Mouse (Mus musculus): ENCODE measurements at regions not wholly inside any gene's neighbourhood (a gene's known extent, or its start where the extent isn't known, plus 50 kb on each side); places are given as distances from the start of the nearest gene placed in this dataset.

- Histone ChIP-seq H3K4me1 (ENCODE audit: control insufficient read depth, insufficient read depth, low read length) (peaks cover 38% of the 10 kb centered on the region), H3K27ac (replicated peaks; ENCODE audit: low read depth, low read length) (no peak overlapping the region)
Observed at GRCm38 (mm10) chr1:92376456-92376855, 97.2 kb downstream of the Ndufa10 start.

GRCm38 (mm10) chr1:92372222-92372990 lies 101.3 kb downstream of the Ndufa10 start:
- ATAC-seq (ENCODE audit: low FRiP score, low read depth) (no peak), DNase-seq (ENCODE audit: low spot score) (no peak)
- no peaks in the 10 kb centered on the region for H3K9me3 ChIP-seq (ENCODE audit: control insufficient read depth, low read length)
- no peaks in the 10 kb centered on the region for H3K36me3 ChIP-seq (ENCODE audit: control insufficient read depth, insufficient read depth, low read length)
- peak overlapping the region; percentile 48 for H3K27ac ChIP-seq (replicated peaks; ENCODE audit: low read depth, low read length)
- TF ChIP-seq POLR2A (IDR thresholded peaks at IDR 0.05; ENCODE audit: borderline replicate concordance, extremely low read depth, insufficient read depth, insufficient read length) = no peak
- H3K9ac ChIP-seq (ENCODE audit: low read depth, low read length, severe bottlenecking) = no peak overlapping the region
- no peak overlapping the region for H3K4me3 ChIP-seq (replicated peaks; ENCODE audit: low read length)
- peak overlapping the region; percentile 41 for H3K4me2 ChIP-seq (replicated peaks; ENCODE audit: low read depth, low read length, severe bottlenecking)
- H3K4me1 ChIP-seq (ENCODE audit: control insufficient read depth, insufficient read depth, low read length) = peaks cover 28% of the 10 kb centered on the region
- 66% methylated on average over 5 of the region's 5 CpGs for WGBS
- H3K27me3 ChIP-seq (ENCODE audit: control insufficient read depth, insufficient read depth, low read length) = no peaks in the 10 kb centered on the region

More at GRCm38 (mm10) chr1:92376456-92376855, 97.2 kb downstream of the Ndufa10 start:
- no peak overlapping the region for H3K4me3 ChIP-seq (replicated peaks; ENCODE audit: low read length)
- 59% methylated on average over 4 of the region's 4 CpGs for WGBS
- no peak overlapping the region for H3K9ac ChIP-seq (ENCODE audit: low read depth, low read length, severe bottlenecking)
- ATAC-seq (ENCODE audit: low FRiP score, low read depth) (no peak), DNase-seq (ENCODE audit: low spot score) (no peak)
- no peak for TF ChIP-seq POLR2A (IDR thresholded peaks at IDR 0.05; ENCODE audit: borderline replicate concordance, extremely low read depth, insufficient read depth, insufficient read length)
- no peak overlapping the region for H3K4me2 ChIP-seq (replicated peaks; ENCODE audit: low read depth, low read length, severe bottlenecking)
- H3K9me3 ChIP-seq (ENCODE audit: control insufficient read depth, low read length) = no peaks in the 10 kb centered on the region
- no peaks in the 10 kb centered on the region for H3K36me3 ChIP-seq (ENCODE audit: control insufficient read depth, insufficient read depth, low read length)
- no peaks in the 10 kb centered on the region for H3K27me3 ChIP-seq (ENCODE audit: control insufficient read depth, insufficient read depth, low read length)

DNA sequence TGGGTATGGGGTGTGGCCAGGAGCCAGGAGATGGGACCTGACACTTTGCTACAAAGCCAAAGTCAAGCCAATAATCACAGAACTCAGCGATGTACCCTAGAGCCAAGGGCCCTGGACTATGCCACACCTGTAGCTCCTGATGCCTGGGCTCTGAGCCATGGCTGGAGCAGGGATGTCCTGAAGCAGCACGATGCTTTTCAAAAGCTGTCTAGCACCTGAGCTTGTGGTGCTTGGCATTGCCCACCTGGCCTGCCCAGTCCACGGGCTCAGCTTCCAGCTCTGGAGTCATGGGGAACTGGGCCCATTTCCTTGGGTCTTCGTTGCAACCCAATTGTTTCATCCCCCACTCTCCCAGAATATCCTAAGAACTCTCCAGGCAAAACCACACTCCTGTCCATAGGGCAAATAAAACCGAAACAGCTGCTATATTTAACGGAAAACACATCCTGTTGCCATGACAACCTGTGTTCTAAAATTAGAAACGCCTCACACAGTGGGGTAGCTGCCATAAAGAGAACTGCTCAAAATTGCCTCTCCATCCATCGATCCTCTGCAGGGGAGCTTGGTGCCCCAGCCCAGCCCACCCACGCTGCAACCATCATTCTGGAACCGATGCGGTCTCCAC lies 102.2 kb downstream of the Ndufa10 start:
- Histone ChIP-seq H3K4me3 (replicated peaks; ENCODE audit: low read length) (no peak overlapping the region), H3K9ac (ENCODE audit: low read depth, low read length, severe bottlenecking) (no peak overlapping the region), H3K9me3 (ENCODE audit: control insufficient read depth, low read length) (no peaks in the 10 kb centered on the region), H3K27ac (replicated peaks; ENCODE audit: low read depth, low read length) (peak overlapping the region; percentile 48; the same call in 1 of the 2 replicates), H3K36me3 (ENCODE audit: control insufficient read depth, insufficient read depth, low read length) (no peaks in the 10 kb centered on the region), H3K27me3 (ENCODE audit: control insufficient read depth, insufficient read depth, low read length) (no peaks in the 10 kb centered on the region), H3K4me1 (ENCODE audit: control insufficient read depth, insufficient read depth, low read length) (peaks cover 25% of the 10 kb centered on the region), H3K4me2 (replicated peaks; ENCODE audit: low read depth, low read length, severe bottlenecking) (peak overlapping the region; percentile 41)
- peak; percentile 92 for DNase-seq (ENCODE audit: low spot score)
- WGBS = 14% methylated on average over 11 of the region's 11 CpGs
- ATAC-seq (ENCODE audit: low FRiP score, low read depth) = peak; percentile 92
- no peak for TF ChIP-seq POLR2A (IDR thresholded peaks at IDR 0.05; ENCODE audit: borderline replicate concordance, extremely low read depth, insufficient read depth, insufficient read length)

DNA sequence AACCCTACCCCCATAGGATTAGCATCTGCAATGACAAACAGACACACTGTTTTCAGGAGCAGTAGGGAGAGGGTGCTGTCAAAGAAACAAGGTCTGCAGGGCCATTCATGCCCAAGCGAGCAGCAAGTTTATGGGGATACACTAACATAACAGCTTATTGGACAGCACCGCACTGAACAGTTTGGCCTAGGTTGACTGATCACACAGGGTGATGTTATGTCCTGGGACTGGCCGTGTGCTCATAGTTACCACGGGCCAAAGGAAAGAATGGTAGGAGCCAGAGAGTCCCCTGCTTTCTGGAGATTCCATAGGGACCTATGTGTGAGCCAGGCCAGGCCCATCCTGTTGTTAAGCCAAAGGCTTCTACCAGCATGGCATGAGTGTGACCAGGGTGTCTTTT lies 102.8 kb downstream of the Ndufa10 start:
- Histone ChIP-seq H3K4me1 (ENCODE audit: control insufficient read depth, insufficient read depth, low read length) (peaks cover 23% of the 10 kb centered on the region), H3K9ac (ENCODE audit: low read depth, low read length, severe bottlenecking) (no peak overlapping the region), H3K4me3 (replicated peaks; ENCODE audit: low read length) (no peak overlapping the region), H3K4me2 (replicated peaks; ENCODE audit: low read depth, low read length, severe bottlenecking) (no peak overlapping the region), H3K9me3 (ENCODE audit: control insufficient read depth, low read length) (no peaks in the 10 kb centered on the region), H3K27me3 (ENCODE audit: control insufficient read depth, insufficient read depth, low read length) (no peaks in the 10 kb centered on the region), H3K27ac (replicated peaks; ENCODE audit: low read depth, low read length) (no peak overlapping the region), H3K36me3 (ENCODE audit: control insufficient read depth, insufficient read depth, low read length) (no peaks in the 10 kb centered on the region)
- DNase-seq (ENCODE audit: low spot score) (no peak), ATAC-seq (ENCODE audit: low FRiP score, low read depth) (no peak)
- no peak for TF ChIP-seq POLR2A (IDR thresholded peaks at IDR 0.05; ENCODE audit: borderline replicate concordance, extremely low read depth, insufficient read depth, insufficient read length)
- 70% methylated on average over 4 of the region's 4 CpGs for WGBS

DNA sequence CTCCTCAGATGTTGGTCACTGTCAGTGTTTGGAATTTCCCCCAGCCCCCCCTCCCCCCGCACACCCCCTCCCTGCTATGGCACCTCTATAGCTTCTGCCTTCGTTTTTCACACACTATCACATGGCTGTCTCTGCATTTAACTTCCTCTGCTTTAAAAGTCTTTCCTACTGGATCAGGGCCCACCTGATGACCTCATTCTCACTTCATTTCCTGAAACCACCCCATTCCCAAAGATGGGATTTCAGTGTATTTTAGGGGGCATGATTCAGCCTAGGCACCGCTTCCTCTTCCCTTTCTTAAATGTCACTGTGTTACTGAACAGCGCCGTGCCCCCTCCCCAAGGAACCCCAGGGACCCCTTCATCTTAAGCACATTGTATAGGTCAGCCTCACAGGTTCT lies 103.7 kb downstream of the Ndufa10 start:
- Histone ChIP-seq H3K9me3 (ENCODE audit: control insufficient read depth, low read length) (no peaks in the 10 kb centered on the region), H3K36me3 (ENCODE audit: control insufficient read depth, insufficient read depth, low read length) (no peaks in the 10 kb centered on the region), H3K9ac (ENCODE audit: low read depth, low read length, severe bottlenecking) (no peak overlapping the region), H3K4me2 (replicated peaks; ENCODE audit: low read depth, low read length, severe bottlenecking) (no peak overlapping the region), H3K27ac (replicated peaks; ENCODE audit: low read depth, low read length) (no peak overlapping the region), H3K4me1 (ENCODE audit: control insufficient read depth, insufficient read depth, low read length) (peaks cover 23% of the 10 kb centered on the region), H3K4me3 (replicated peaks; ENCODE audit: low read length) (no peak overlapping the region), H3K27me3 (ENCODE audit: control insufficient read depth, insufficient read depth, low read length) (no peaks in the 10 kb centered on the region)
- ATAC-seq (ENCODE audit: low FRiP score, low read depth) = no peak
- DNase-seq (ENCODE audit: low spot score) = peak; percentile 16
- no peak for TF ChIP-seq POLR2A (IDR thresholded peaks at IDR 0.05; ENCODE audit: borderline replicate concordance, extremely low read depth, insufficient read depth, insufficient read length)
- WGBS = 78% methylated on average over 5 of the region's 5 CpGs

Data from limb, embryonic 14.5 days (tissue).